Mouse (Mus musculus): ENCODE data around the gene Ghdc.

GRCm38 (mm10) chr11:100811132-100811531 lies 40.4 kb upstream of the Ghdc start:
- TF ChIP-seq CTCF (IDR thresholded peaks at IDR 0.05; ENCODE audit: low read depth, low read length): no peak
- TF ChIP-seq GATA1 (IDR thresholded peaks at IDR 0.05; ENCODE audit: borderline replicate concordance, low read length): no peak
